Mouse (Mus musculus) erythroid progenitor cell, adult 5-6 weeks (primary cell): ENCODE data around the gene Col9a1. TPM values are rescaled to one million over a fixed set of nuclear protein-coding genes. Genes with fewer than 3 reads are reported as not detected.

Experiments
- ATAC-seq: replicated peaks from 2 replicates; pipeline ENCODE4 v1.8.0; 2016; ENCODE audit warnings: moderate number of reproducible peaks, mild to moderate bottlenecking, moderate TSS enrichment, inconsistent platforms; ENCODE audit not compliant: poor library complexity, low FRiP score, severe bottlenecking
- total RNA-seq, 2 experiments: library from RNA; stranded (forward) in 1 of 2; stranded (reverse) in 1 of 2; fragments of 150-400 nt in 1 of 2; fragments of 186-747, 209-891 nt in 1 of 2; gene quantifications; 2 replicates each; pipeline versions ENCODE4 v1.2.3 to v1.2.4; 2015 to 2017; ENCODE audit warnings: low replicate concordance in 2 of 2

The Col9a1 gene
- total RNA-seq (2015; ENCODE audit: low replicate concordance) (not detected in 2 replicates), total RNA-seq (2017; ENCODE audit: low replicate concordance) (not detected in 2 replicates)

- no peak for ATAC-seq
Measured at GRCm38 (mm10) chr1:24177224-24177851, at the start of gene Col9a1. Col9a1 (plus strand) TSS chr1:24177610.

GRCm38 (mm10) chr1:24127866-24128265, 49.5 kb upstream of the Col9a1 start:
- ATAC-seq: no peak

- no peak for ATAC-seq
Measured at GRCm38 (mm10) chr1:24133853-24134252, 43.6 kb upstream of the Col9a1 start.

GRCm38 (mm10) chr1:24134792-24135191, 42.6 kb upstream of the Col9a1 start:
- ATAC-seq: no peak

GRCm38 (mm10) chr1:24137133-24137532, 40.3 kb upstream of the Col9a1 start:
- ATAC-seq: no peak

GRCm38 (mm10) chr1:24140555-24140954, 36.9 kb upstream of the Col9a1 start:
- no peak for ATAC-seq

GRCm38 (mm10) chr1:24143504-24143903, 33.9 kb upstream of the Col9a1 start:
- ATAC-seq: no peak

- no peak for ATAC-seq
Measured at GRCm38 (mm10) chr1:24157751-24158150, 19.7 kb upstream of the Col9a1 start.

- no peak for ATAC-seq
Measured at GRCm38 (mm10) chr1:24169410-24169809, 8.0 kb upstream of the Col9a1 start.

- no peak for ATAC-seq
Measured at GRCm38 (mm10) chr1:24171205-24171866, 6.1 kb upstream of the Col9a1 start.

GRCm38 (mm10) chr1:24171898-24172297, 5.5 kb upstream of the Col9a1 start:
- ATAC-seq: no peak

GRCm38 (mm10) chr1:24172656-24173055, 4.8 kb upstream of the Col9a1 start:
- ATAC-seq: no peak

GRCm38 (mm10) chr1:24175761-24176160, 1.6 kb upstream of the Col9a1 start:
- ATAC-seq: no peak

GRCm38 (mm10) chr1:24179856-24180255, 2.4 kb downstream of the Col9a1 start:
- ATAC-seq: no peak

GRCm38 (mm10) chr1:24184981-24185380, 7.6 kb downstream of the Col9a1 start:
- no peak for ATAC-seq

- ATAC-seq: no peak
Measured at GRCm38 (mm10) chr1:24186964-24187363, 9.6 kb downstream of the Col9a1 start.

- ATAC-seq: no peak
Measured at GRCm38 (mm10) chr1:24191668-24192067, 14.3 kb downstream of the Col9a1 start.

GRCm38 (mm10) chr1:24194111-24194510, 16.7 kb downstream of the Col9a1 start:
- ATAC-seq: no peak

GRCm38 (mm10) chr1:24195070-24195840, 17.8 kb downstream of the Col9a1 start:
- ATAC-seq: no peak

- ATAC-seq: no peak
Measured at GRCm38 (mm10) chr1:24195951-24196517, 18.6 kb downstream of the Col9a1 start.
